Mouse (Mus musculus) Patski (cell line): ENCODE measurements around the gene Nod1. TPM values are rescaled to one million over a fixed set of nuclear protein-coding genes. Genes with fewer than 3 reads are reported as not detected.

Experiments
- ATAC-seq: fragments of 100-300 bp; one replicate; pipeline ENCODE4 v1.8.0; 2021
- CTCF ChIA-PET: fragments of 350-600 bp; sonication (Branson Sonifier 250); formaldehyde crosslinking; loops from one replicate; lab custom pipeline; 2022; ENCODE audit warnings: inconsistent platforms; lab: Charles Lee
- POLR2A ChIA-PET: fragments of 350-600 bp; sonication (Branson Sonifier 250); formaldehyde crosslinking; loops from one replicate; lab custom pipeline; 2022; ENCODE audit warnings: antibody characterized with exemption, inconsistent platforms; lab: Charles Lee
- DNase-seq: peaks from one replicate; pipeline ENCODE4 v3.0.0-alpha.2; 2011; ENCODE audit warnings: low read depth, low spot score
- H3K27me3 ChIP-seq: fragments of 371-371 bp; one replicate; pipeline ENCODE4 v1.5.1; 2021
- CTCF ChIP-seq: fragments of 100-300 bp; IDR thresholded peaks from one replicate; pipeline ENCODE4 v1.5.1; 2021
- in situ Hi-C: fragments of 300-500 bp; cut with MboI; formaldehyde crosslinking; loops from 3 replicates; pipeline ENCODE4 v1.11.1; 2018; ENCODE audit warnings: low pct_unique_long_range_greater_than_20kb, mixed read lengths
- polyA plus RNA-seq: library from polyadenylated mRNA; unstranded; gene quantifications from one replicate; pipeline ENCODE4 v1.2.3, GENCODE M21; 2021

Nod1 gene
- polyA plus RNA-seq, 1 experiment from 2014 or later, result 6.3 TPM

DNA sequence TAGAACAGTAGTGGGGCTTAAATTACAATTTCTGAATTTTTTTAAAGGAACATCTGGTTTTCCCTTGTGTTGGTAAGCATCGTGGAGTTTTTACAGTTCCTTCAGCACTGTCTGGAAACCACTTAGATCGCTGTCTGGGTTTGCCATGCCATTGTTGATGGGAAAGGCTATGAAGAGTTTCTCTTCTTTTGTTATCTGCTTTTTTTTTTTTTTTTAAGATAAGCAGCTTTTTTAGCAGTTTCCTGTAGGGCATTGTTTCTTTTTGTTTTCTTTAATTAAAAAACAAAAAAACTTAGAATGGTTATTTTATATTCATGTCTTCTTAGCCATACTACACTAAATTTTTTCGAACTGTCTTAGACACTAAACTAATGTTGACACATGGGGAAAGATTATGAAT lies 94.8 kb downstream of the Nod1 start:
- TF ChIP-seq CTCF, result no peak
- in situ Hi-C loops, result no loop called here
- no peak for ATAC-seq
- no peaks in the 10 kb centered on the region for H3K27me3 ChIP-seq
- CTCF ChIA-PET, result interaction anchor here (2.0 kb wide), 1 partner anchor 10 kb away, joined by 7 read pairs; no protein-coding TSS in a partner anchor
- POLR2A ChIA-PET, result interaction anchor here (0.6 to 0.7 kb wide), 2 partner anchors 10 to 96 kb away, joined by 3 read pairs; no protein-coding TSS in a partner anchor
- no peak for DNase-seq

GRCm38 (mm10) chr6:54876782-54877181 lies 95.6 kb downstream of the Nod1 start:
- ATAC-seq (no peak), DNase-seq (no peak)
- ChIA-PET POLR2A (interaction anchor here (0.7 kb wide), 1 partner anchor 95 kb away, joined by 3 read pairs; no protein-coding TSS in a partner anchor), CTCF (interaction anchor here (1.4 to 2.0 kb wide), 3 partner anchors 10 to 48 kb away, joined by 3 to 7 read pairs (median 5); no protein-coding TSS in a partner anchor)
- no peaks in the 10 kb centered on the region for H3K27me3 ChIP-seq
- no peak for TF ChIP-seq CTCF
- in situ Hi-C loops, result no loop called here

Other genes with a start within 250 kb of the Nod1 start
- gene Znrf2, start 155.7 kb downstream of the Nod1 start, polyA plus RNA-seq, result 17.4 TPM
- 14.2 TPM for gene Ggct, start 20.3 kb upstream of the Nod1 start, polyA plus RNA-seq
- gene Gars, start 65.4 kb upstream of the Nod1 start, polyA plus RNA-seq, result 279 TPM
- not detected for gene Crhr2, start 160.4 kb upstream of the Nod1 start, polyA plus RNA-seq
- gene Inmt, start 202.4 kb upstream of the Nod1 start, polyA plus RNA-seq, result 309 TPM
- gene Mindy4, start 230.8 kb upstream of the Nod1 start, polyA plus RNA-seq, result 26.0 TPM